Mouse (Mus musculus): ENCODE results near the gene Cep126. TPM values are rescaled to one million over a fixed set of nuclear protein-coding genes. Genes with fewer than 3 reads are reported as not detected.
A peak's percentile ranks its signal among the peaks of the same experiment; 100 is the strongest.

Cep126 gene
- polyA plus RNA-seq, 1 experiment: 2.6 TPM

DNA sequence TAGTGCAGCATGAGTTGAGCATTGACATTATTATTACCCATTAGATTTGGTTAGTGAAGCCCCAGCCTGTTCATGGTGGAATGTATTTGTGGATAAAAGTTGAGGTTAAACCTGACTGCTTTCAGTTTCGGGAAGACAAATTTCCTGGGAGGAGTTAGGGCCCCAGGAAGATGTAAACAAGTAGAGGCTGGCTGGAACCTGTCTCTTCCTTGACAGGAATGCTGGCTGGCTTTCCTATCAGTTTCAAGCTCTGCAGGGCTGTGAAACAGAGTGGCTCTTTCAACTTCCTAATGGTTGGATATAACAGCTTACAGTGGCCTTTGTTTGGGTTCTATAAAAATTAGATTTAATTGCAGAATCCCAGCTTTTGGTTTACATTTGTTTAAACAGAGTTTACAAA lies 79.3 kb downstream of the Cep126 start:
- no peak for TF ChIP-seq CTCF (conservative IDR thresholded peaks at IDR 0.05; ENCODE audit: insufficient read depth, insufficient read length, low read depth, low read length)
- TF ChIP-seq POLR2A (IDR thresholded peaks at IDR 0.05; ENCODE audit: low read depth, low read length): no peak
- H3K27ac ChIP-seq (ENCODE audit: insufficient read depth, low read depth, low read length): no peak overlapping the region
- no peaks in the 10 kb centered on the region for H3K4me1 ChIP-seq (ENCODE audit: control insufficient read depth, insufficient read depth, low read length)
- no peak for DNase-seq
- no peaks in the 10 kb centered on the region for H3K36me3 ChIP-seq (ENCODE audit: control insufficient read depth, insufficient read depth, low read length)
- WGBS: 18% methylated on average over 1 of the region's 1 CpGs
- H3K4me3 ChIP-seq (ENCODE audit: insufficient read depth, low read depth, low read length): no peak overlapping the region
- no peaks in the 10 kb centered on the region for H3K27me3 ChIP-seq (replicated peaks; ENCODE audit: control insufficient read depth, insufficient read depth, low read length)

DNA sequence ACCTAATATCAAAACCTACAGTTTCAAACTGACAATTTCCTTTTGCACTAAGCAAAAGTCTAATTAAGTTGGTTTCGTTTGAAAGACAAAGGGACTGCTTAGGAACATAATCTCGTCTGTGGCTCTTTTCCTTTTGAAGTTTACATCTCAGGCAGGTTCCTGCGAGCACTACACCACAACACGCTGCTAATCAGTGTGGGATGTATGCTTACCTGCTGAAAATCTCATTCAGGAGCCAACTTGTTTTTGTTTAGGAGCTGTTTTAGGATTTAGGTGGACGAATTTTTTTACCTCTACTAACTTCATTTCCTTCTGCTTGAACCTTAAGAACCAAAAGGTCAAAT lies 91.1 kb downstream of the Cep126 start:
- H3K36me3 ChIP-seq (ENCODE audit: control insufficient read depth, insufficient read depth, low read length): no peaks in the 10 kb centered on the region
- peaks cover 6% of the 10 kb centered on the region for H3K4me1 ChIP-seq (ENCODE audit: control insufficient read depth, insufficient read depth, low read length)
- peak overlapping the region; percentile 67 for H3K4me3 ChIP-seq (ENCODE audit: insufficient read depth, low read depth, low read length)
- H3K27me3 ChIP-seq (replicated peaks; ENCODE audit: control insufficient read depth, insufficient read depth, low read length): no peaks in the 10 kb centered on the region
- WGBS: 8% methylated on average over 5 of the region's 5 CpGs
- H3K27ac ChIP-seq (ENCODE audit: insufficient read depth, low read depth, low read length): peak overlapping the region; percentile 29; the same call in 1 of the 2 replicates
- DNase-seq: no peak
- no peak for TF ChIP-seq POLR2A (IDR thresholded peaks at IDR 0.05; ENCODE audit: low read depth, low read length)
- no peak for TF ChIP-seq CTCF (conservative IDR thresholded peaks at IDR 0.05; ENCODE audit: insufficient read depth, insufficient read length, low read depth, low read length)

DNA sequence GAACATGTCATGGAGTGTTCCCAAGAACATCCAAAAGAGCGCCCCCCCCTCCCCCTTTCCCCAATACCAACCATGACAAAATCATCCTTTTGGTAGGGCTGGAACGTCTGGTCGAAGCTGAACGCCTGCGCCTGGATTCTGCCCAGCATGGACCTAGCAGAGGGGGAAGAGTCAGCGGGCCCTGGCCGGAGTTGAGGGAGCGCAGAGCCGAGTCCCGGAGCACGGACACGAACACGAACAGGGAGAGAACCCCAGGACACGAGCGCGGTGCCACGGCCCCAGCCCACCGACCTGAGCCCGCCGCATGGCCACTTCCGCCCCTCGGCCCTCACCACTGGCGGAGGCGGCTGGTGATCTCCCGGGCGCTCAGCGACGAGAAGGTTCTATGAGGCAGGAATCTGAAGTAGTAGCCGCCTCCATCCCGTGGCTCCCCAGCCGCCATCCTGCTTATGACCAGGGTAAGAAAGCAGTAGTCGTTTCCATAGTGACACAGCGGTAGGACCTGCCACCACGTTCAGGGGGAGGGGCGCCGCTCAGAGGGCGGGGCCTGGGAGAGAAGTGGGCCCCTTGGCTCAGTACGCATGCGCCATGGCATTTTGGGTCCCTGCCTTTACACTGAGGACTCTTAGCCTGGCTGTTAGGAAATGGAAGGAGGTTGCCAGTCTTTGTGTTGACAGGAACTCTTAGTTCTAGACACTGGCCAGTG lies 91.6 kb downstream of the Cep126 start, which contains the start of gene Cfap300:
TSS of gene Cfap300 (minus strand) at position 486 of the 706 bp plus-strand sequence.
- WGBS: under 1% methylated on average over 39 of the region's 39 CpGs

DNA sequence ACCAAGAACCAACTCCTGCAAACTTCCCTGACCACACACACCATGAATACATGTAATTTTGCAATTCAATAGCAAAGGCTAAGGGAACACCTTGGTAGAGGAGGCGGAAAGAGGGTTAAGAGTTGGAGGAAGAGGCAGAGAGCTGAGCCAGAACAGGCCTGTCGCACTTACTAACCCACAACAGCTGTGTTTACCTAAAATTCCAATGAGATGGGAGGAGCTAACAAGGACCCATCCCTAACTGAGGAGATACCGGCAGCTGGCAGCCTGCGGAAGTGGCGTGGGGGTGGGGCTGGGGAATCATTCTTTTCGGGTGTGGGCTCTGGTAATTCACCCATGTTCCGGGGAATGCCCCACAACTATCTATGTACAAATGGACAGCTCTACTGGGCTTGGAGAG lies 98.5 kb downstream of the Cep126 start:
- no peak for TF ChIP-seq CTCF (conservative IDR thresholded peaks at IDR 0.05; ENCODE audit: insufficient read depth, insufficient read length, low read depth, low read length)
- TF ChIP-seq POLR2A (IDR thresholded peaks at IDR 0.05; ENCODE audit: low read depth, low read length): no peak
- no peak overlapping the region for H3K4me3 ChIP-seq (ENCODE audit: insufficient read depth, low read depth, low read length)
- no peak overlapping the region for H3K27ac ChIP-seq (ENCODE audit: insufficient read depth, low read depth, low read length)
- 36% methylated on average over 7 of the region's 7 CpGs for WGBS
- H3K4me1 ChIP-seq (ENCODE audit: control insufficient read depth, insufficient read depth, low read length): no peaks in the 10 kb centered on the region
- H3K36me3 ChIP-seq (ENCODE audit: control insufficient read depth, insufficient read depth, low read length): no peaks in the 10 kb centered on the region
- DNase-seq: no peak
- no peaks in the 10 kb centered on the region for H3K27me3 ChIP-seq (replicated peaks; ENCODE audit: control insufficient read depth, insufficient read depth, low read length)

More for the DNA sequence above, 91.6 kb downstream of the Cep126 start, which contains the start of gene Cfap300:
- peaks cover 6% of the 10 kb centered on the region for H3K4me1 ChIP-seq (ENCODE audit: control insufficient read depth, insufficient read depth, low read length)
- DNase-seq: peak; percentile 98
- H3K27ac ChIP-seq (ENCODE audit: insufficient read depth, low read depth, low read length): peak within 1 kb of the TSS; percentile 29; the same call in 1 of the 2 replicates
- peak within 1 kb of the TSS; percentile 67 for H3K4me3 ChIP-seq (ENCODE audit: insufficient read depth, low read depth, low read length)
- TF ChIP-seq POLR2A (IDR thresholded peaks at IDR 0.05; ENCODE audit: low read depth, low read length): no peak
- TF ChIP-seq CTCF (conservative IDR thresholded peaks at IDR 0.05; ENCODE audit: insufficient read depth, insufficient read length, low read depth, low read length): no peak
- H3K36me3 ChIP-seq (ENCODE audit: control insufficient read depth, insufficient read depth, low read length): no peaks in the 10 kb centered on the region
- H3K27me3 ChIP-seq (replicated peaks; ENCODE audit: control insufficient read depth, insufficient read depth, low read length): no peaks in the 10 kb centered on the region

DNA sequence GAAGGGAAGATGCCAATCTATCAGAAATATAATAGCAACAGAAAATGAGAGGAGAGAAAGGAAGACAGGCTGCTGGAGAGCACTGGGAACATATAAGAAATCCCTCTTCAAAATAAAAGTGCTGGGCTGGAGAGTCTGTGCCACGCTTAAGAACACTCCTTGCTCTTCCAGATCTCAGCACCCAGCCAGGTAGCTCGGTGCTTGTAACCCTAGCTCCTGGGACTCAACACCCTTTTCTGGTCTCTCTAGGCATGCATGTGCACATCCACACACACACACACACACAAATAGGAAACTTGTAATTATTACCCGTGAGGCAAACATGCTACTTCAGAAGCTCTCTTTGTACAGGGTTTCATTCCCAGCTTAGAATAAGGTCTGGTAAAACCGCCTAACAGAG lies 99.0 kb downstream of the Cep126 start:
- Histone ChIP-seq H3K4me1 (ENCODE audit: control insufficient read depth, insufficient read depth, low read length) (no peaks in the 10 kb centered on the region), H3K27me3 (replicated peaks; ENCODE audit: control insufficient read depth, insufficient read depth, low read length) (no peaks in the 10 kb centered on the region), H3K27ac (ENCODE audit: insufficient read depth, low read depth, low read length) (no peak overlapping the region), H3K4me3 (ENCODE audit: insufficient read depth, low read depth, low read length) (no peak overlapping the region), H3K36me3 (ENCODE audit: control insufficient read depth, insufficient read depth, low read length) (no peaks in the 10 kb centered on the region)
- TF ChIP-seq CTCF (conservative IDR thresholded peaks at IDR 0.05; ENCODE audit: insufficient read depth, insufficient read length, low read depth, low read length) (no peak), POLR2A (IDR thresholded peaks at IDR 0.05; ENCODE audit: low read depth, low read length) (no peak)
- 61% methylated on average over 4 of the region's 4 CpGs for WGBS
- no peak for DNase-seq

DNA sequence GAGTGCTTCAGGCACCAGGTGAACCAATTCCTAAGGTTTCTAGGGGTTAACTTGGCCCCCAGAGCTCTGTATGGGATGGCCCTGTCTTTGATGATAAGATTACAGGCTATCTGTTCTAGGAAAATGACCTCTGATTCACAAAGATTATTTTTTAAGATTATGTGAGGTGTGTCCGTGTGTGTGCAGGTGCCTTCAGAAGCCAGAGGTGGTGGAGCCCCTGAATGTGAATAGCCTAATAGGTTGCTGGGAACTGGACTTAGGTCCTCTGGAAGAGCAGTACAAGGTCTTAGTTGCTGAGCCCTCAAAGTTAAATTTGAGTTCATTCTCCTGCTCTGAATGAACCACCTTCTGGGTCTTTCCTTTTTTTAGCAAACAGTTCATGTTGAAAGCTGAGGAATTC lies 100.0 kb downstream of the Cep126 start:
- H3K36me3 ChIP-seq (ENCODE audit: control insufficient read depth, insufficient read depth, low read length): no peaks in the 10 kb centered on the region
- 81% methylated on average over 1 of the region's 1 CpGs for WGBS
- no peak for TF ChIP-seq CTCF (conservative IDR thresholded peaks at IDR 0.05; ENCODE audit: insufficient read depth, insufficient read length, low read depth, low read length)
- TF ChIP-seq POLR2A (IDR thresholded peaks at IDR 0.05; ENCODE audit: low read depth, low read length): no peak
- no peak overlapping the region for H3K4me3 ChIP-seq (ENCODE audit: insufficient read depth, low read depth, low read length)
- H3K27ac ChIP-seq (ENCODE audit: insufficient read depth, low read depth, low read length): no peak overlapping the region
- no peaks in the 10 kb centered on the region for H3K4me1 ChIP-seq (ENCODE audit: control insufficient read depth, insufficient read depth, low read length)
- no peak for DNase-seq
- H3K27me3 ChIP-seq (replicated peaks; ENCODE audit: control insufficient read depth, insufficient read depth, low read length): no peaks in the 10 kb centered on the region

DNA sequence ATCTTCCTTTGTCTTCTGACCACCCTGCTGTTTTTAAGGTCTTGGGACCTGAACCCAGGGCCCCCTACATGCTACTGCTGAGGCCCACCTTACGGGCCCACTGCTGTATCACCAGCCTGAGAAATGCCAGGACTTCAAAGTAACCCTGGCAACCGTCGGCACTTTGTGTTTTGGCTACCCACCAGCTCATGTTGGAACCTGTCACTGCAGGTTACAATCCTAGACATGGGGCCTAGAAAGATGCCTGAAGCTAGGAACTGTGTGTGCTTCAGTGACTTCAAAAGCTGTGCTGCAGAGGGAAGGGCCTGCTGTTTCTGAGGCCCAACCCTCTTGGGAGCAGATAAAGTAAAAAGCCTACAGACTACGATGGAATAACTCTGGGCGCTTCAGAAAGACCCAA lies 101.2 kb downstream of the Cep126 start:
- WGBS: 65% methylated on average over 5 of the region's 5 CpGs
- TF ChIP-seq CTCF (conservative IDR thresholded peaks at IDR 0.05; ENCODE audit: insufficient read depth, insufficient read length, low read depth, low read length): no peak
- TF ChIP-seq POLR2A (IDR thresholded peaks at IDR 0.05; ENCODE audit: low read depth, low read length): no peak
- Histone ChIP-seq H3K27me3 (replicated peaks; ENCODE audit: control insufficient read depth, insufficient read depth, low read length) (no peaks in the 10 kb centered on the region), H3K4me3 (ENCODE audit: insufficient read depth, low read depth, low read length) (no peak overlapping the region), H3K27ac (ENCODE audit: insufficient read depth, low read depth, low read length) (no peak overlapping the region), H3K4me1 (ENCODE audit: control insufficient read depth, insufficient read depth, low read length) (no peaks in the 10 kb centered on the region), H3K36me3 (ENCODE audit: control insufficient read depth, insufficient read depth, low read length) (no peaks in the 10 kb centered on the region)
- DNase-seq: peak; percentile 24

Other genes with a start within 250 kb of the Cep126 start
- 39.0 and 40.9 TPM in 2 replicates for gene Yap1, start 129.7 kb downstream of the Cep126 start, polyA plus RNA-seq (2012; rRNA removed)
- gene Cfap300, start 91.5 kb downstream of the Cep126 start, polyA plus RNA-seq (2012; rRNA removed): 3.8 and 4.5 TPM in 2 replicates